Mouse (Mus musculus): ENCODE results near the gene Tktl2. TPM values are rescaled to one million over a fixed set of nuclear protein-coding genes. Genes with fewer than 3 reads are reported as not detected.

Gene Tktl2
- polyA plus RNA-seq, 1 experiment from 2014 or later, result not detected

DNA sequence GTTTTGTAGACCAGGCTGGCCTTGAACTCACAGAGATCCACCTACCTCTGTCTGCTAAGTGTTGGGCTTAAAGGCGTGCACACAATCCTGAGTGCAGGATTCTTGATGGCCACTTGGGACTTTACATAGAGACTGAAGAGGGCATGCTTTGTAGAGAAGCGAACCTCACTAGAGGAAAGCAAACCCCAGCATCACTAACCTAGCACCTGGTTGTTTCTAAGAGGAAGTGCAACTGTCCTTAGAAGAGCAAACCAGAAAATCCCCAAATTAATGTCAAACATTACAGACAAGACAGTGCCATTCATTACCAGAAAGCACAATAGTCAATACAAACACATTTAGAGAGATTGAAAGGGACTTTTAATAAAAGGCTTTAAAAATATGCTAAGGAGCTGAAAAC lies 8.2 kb upstream of the Tktl2 start:
- Histone ChIP-seq H3K9ac (ENCODE audit: low read depth, low read length) (no peak overlapping the region), H3K27me3 (ENCODE audit: control insufficient read depth, insufficient read depth, low read length) (no peaks in the 10 kb centered on the region), H3K27ac (ENCODE audit: low read depth, low read length) (no peak overlapping the region), H3K9me3 (ENCODE audit: control insufficient read depth, low read length) (no peaks in the 10 kb centered on the region), H3K36me3 (ENCODE audit: control insufficient read depth, insufficient read depth, low read length) (no peaks in the 10 kb centered on the region), H3K4me2 (replicated peaks; ENCODE audit: low read depth, low read length) (no peak overlapping the region), H3K4me1 (ENCODE audit: control insufficient read depth, insufficient read depth, low read length) (no peaks in the 10 kb centered on the region), H3K4me3 (ENCODE audit: low read length) (no peak overlapping the region)
- no peak for ATAC-seq (ENCODE audit: low FRiP score, low TSS enrichment)
- WGBS, result 82% methylated on average over 2 of the region's 2 CpGs

DNA sequence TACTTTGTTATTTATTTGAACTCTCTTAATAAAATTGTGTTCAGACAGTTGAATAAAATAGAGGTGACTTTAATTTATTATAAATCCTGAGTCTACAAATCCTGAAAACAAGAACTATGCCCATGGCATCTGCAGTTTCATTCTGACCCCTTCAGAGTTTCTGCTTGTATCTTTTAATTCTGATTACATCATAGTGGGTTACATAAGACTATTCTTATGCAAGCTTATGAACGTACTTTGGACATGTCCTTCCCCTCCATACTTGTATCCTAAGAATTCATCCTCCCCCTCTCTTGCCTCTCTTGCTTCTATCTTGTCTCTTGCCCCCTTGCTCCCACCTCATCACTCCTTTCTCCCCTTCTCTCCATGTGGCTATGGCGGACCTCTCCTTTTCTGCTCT lies 7.6 kb downstream of the Tktl2 start:
- no peaks in the 10 kb centered on the region for H3K36me3 ChIP-seq (ENCODE audit: control insufficient read depth, insufficient read depth, low read length)
- H3K27me3 ChIP-seq (ENCODE audit: control insufficient read depth, insufficient read depth, low read length), result no peaks in the 10 kb centered on the region
- H3K4me2 ChIP-seq (replicated peaks; ENCODE audit: low read depth, low read length), result no peak overlapping the region
- H3K4me1 ChIP-seq (ENCODE audit: control insufficient read depth, insufficient read depth, low read length), result no peaks in the 10 kb centered on the region
- H3K4me3 ChIP-seq (ENCODE audit: low read length), result no peak overlapping the region
- 92% methylated on average over 2 of the region's 2 CpGs for WGBS
- no peak overlapping the region for H3K27ac ChIP-seq (ENCODE audit: low read depth, low read length)
- H3K9me3 ChIP-seq (ENCODE audit: control insufficient read depth, low read length), result 0 out of 2 replicates have a peak, but pooled peaks cover 2% of the 10 kb centered on the region
- no peak for ATAC-seq (ENCODE audit: low FRiP score, low TSS enrichment)
- H3K9ac ChIP-seq (ENCODE audit: low read depth, low read length), result no peak overlapping the region

DNA sequence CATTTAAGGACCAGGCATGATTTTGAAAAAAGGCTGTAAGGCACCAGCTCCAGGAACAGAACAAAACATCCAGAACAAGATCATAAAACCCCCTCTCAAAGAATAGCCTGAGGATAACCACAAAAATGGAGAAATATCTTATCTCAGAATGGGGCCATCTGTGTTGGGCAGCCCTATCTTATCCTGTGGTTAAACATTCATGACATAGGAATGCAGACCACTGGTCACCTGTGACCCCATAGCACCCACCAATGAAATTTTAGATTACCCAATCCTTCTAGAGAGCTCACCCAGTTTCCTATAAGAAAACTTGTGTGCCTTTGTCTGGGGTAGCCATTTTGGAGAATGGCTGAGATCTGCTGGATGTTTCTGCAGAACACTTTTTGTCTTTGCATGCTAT lies 9.0 kb downstream of the Tktl2 start:
- no peak overlapping the region for H3K4me3 ChIP-seq (ENCODE audit: low read length)
- no peak overlapping the region for H3K4me2 ChIP-seq (replicated peaks; ENCODE audit: low read depth, low read length)
- 0 out of 2 replicates have a peak, but pooled peaks cover 2% of the 10 kb centered on the region for H3K9me3 ChIP-seq (ENCODE audit: control insufficient read depth, low read length)
- H3K4me1 ChIP-seq (ENCODE audit: control insufficient read depth, insufficient read depth, low read length), result no peaks in the 10 kb centered on the region
- H3K27me3 ChIP-seq (ENCODE audit: control insufficient read depth, insufficient read depth, low read length), result no peaks in the 10 kb centered on the region
- no peak overlapping the region for H3K9ac ChIP-seq (ENCODE audit: low read depth, low read length)
- no peak overlapping the region for H3K27ac ChIP-seq (ENCODE audit: low read depth, low read length)
- ATAC-seq (ENCODE audit: low FRiP score, low TSS enrichment), result no peak
- no peaks in the 10 kb centered on the region for H3K36me3 ChIP-seq (ENCODE audit: control insufficient read depth, insufficient read depth, low read length)

DNA sequence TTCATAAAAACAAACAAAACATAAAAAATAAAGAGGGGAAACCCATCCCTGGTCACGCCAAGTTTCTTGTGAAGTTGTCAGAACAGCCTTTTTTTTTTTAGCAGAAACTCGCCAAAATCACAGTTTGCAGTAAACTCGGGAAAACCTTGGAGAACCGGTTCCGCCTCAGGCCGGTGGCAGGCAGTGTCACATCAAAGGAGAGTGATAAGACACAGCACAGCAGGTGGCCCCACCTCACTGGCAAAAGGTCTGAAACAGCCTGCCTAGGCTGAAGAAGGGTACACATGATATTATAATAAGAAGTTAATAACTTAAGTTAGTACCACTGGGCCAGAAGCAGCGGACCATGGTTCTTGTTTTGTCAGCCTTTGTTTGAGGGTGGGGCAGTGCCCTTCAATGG lies 38.5 kb downstream of the Tktl2 start:
- no peaks in the 10 kb centered on the region for H3K4me1 ChIP-seq (ENCODE audit: control insufficient read depth, insufficient read depth, low read length)
- H3K9ac ChIP-seq (ENCODE audit: low read depth, low read length), result no peak overlapping the region
- WGBS, result 15% methylated on average over 7 of the region's 7 CpGs
- no peak overlapping the region for H3K27ac ChIP-seq (ENCODE audit: low read depth, low read length)
- H3K4me2 ChIP-seq (replicated peaks; ENCODE audit: low read depth, low read length), result no peak overlapping the region
- no peak for ATAC-seq (ENCODE audit: low FRiP score, low TSS enrichment)
- no peak overlapping the region for H3K4me3 ChIP-seq (ENCODE audit: low read length)
- no peaks in the 10 kb centered on the region for H3K9me3 ChIP-seq (ENCODE audit: control insufficient read depth, low read length)
- H3K27me3 ChIP-seq (ENCODE audit: control insufficient read depth, insufficient read depth, low read length), result no peaks in the 10 kb centered on the region
- no peaks in the 10 kb centered on the region for H3K36me3 ChIP-seq (ENCODE audit: control insufficient read depth, insufficient read depth, low read length)

Other genes starting within 250 kb of the Tktl2 start
- gene Tma16, start 25.2 kb upstream of the Tktl2 start, polyA plus RNA-seq (2014; fragmentation: Nextera tagmentation; extraction: Ambion mirVana), result 18.3 and 19.0 TPM in 2 replicates
- 0.12 TPM in 1 of 2 replicates, not detected in the other for gene Npy5r, start 176.4 kb downstream of the Tktl2 start, polyA plus RNA-seq (2014; fragmentation: Nextera tagmentation; extraction: Ambion mirVana)
- 1.3 and 1.8 TPM in 2 replicates for gene Npy1r, start 185.4 kb downstream of the Tktl2 start, polyA plus RNA-seq (2014; fragmentation: Nextera tagmentation; extraction: Ambion mirVana)